Mouse (Mus musculus) spleen, adult 2 months (tissue): ENCODE measurements around the gene Zfp664. TPM values are rescaled to one million over a fixed set of nuclear protein-coding genes. Genes with fewer than 3 reads are reported as not detected.

Experiments
- DNase-seq, 2 experiments: peaks; one replicate each; pipeline versions ENCODE4 v3.0.0 to v3.0.0-alpha.2; 2012 to 2021; ENCODE audit warnings: low spot score in 2 of 2, low read depth in 1 of 2
- H3K27ac ChIP-seq: fragments of 200-500 bp; 2 replicates; pipeline ENCODE4 v1.5.1; 2012; ENCODE audit warnings: low read length, inconsistent platforms; ENCODE audit not compliant: insufficient read depth
- H3K27me3 ChIP-seq: fragments of 200-500 bp; 2 replicates; pipeline ENCODE4 v1.6.1; 2012; ENCODE audit warnings: mild to moderate bottlenecking, moderate library complexity, low read length, inconsistent platforms; ENCODE audit not compliant: control insufficient read depth, insufficient read depth
- H3K36me3 ChIP-seq: fragments of 200-500 bp; 2 replicates; pipeline ENCODE4 v1.6.1; 2012; ENCODE audit warnings: mild to moderate bottlenecking, low read length, inconsistent platforms; ENCODE audit not compliant: control insufficient read depth, insufficient read depth
- H3K4me1 ChIP-seq: fragments of 200-500 bp; 2 replicates; pipeline ENCODE4 v1.6.1; 2011; ENCODE audit warnings: inconsistent platforms; ENCODE audit not compliant: control insufficient read depth, insufficient read depth, insufficient read length
- H3K4me3 ChIP-seq: fragments of 200-500 bp; 2 replicates; pipeline ENCODE4 v1.5.1; 2011; ENCODE audit warnings: mild to moderate bottlenecking, inconsistent platforms; ENCODE audit not compliant: insufficient read depth, insufficient read length; ENCODE audit errors: extremely low read depth
- CTCF ChIP-seq: fragments of 200-500 bp; IDR thresholded peaks from 2 replicates; pipeline ENCODE4 v1.5.1; 2011; ENCODE audit warnings: mild to moderate bottlenecking, inconsistent platforms; ENCODE audit not compliant: insufficient read depth, insufficient read length, insufficient replicate concordance; ENCODE audit errors: extremely low read depth
- POLR2A ChIP-seq: fragments of 200-500 bp; IDR thresholded peaks from 2 replicates; pipeline ENCODE4 v1.6.1; 2011; ENCODE audit warnings: low read depth, low read length, inconsistent platforms
- WGBS: fragments of 180-500 bp; shearing (Covaris S2); methylation state at CpG from one replicate; pipeline ENCODE4 v1.1.7; 2018; 5-methylcytosine and 5-hydroxymethylcytosine counted together
- polyA plus RNA-seq: library from polyadenylated mRNA; depleted of rRNA; stranded (reverse); fragments of >200 nt; gene quantifications from 2 replicates; pipeline ENCODE4 v1.2.3, GENCODE M21; 2012

Zfp664 gene
- polyA plus RNA-seq, 1 experiment: 7.9 TPM

- H3K4me1 ChIP-seq: no peaks in the 10 kb centered on the region
- no peak overlapping the region for H3K4me3 ChIP-seq
- no peak for TF ChIP-seq POLR2A
- no peak for TF ChIP-seq CTCF
- H3K27ac ChIP-seq: no peak overlapping the region
- no peaks in the 10 kb centered on the region for H3K27me3 ChIP-seq
- H3K36me3 ChIP-seq: no peaks in the 10 kb centered on the region
- no peak for DNase-seq
- WGBS: 91% methylated on average over 10 of the region's 10 CpGs
These were observed 26.4 kb upstream of the Zfp664 start for GRCm38 (mm10) chr5:124836075-124836474.

GRCm38 (mm10) chr5:124836621-124837020, 25.9 kb upstream of the Zfp664 start:
- no peak for DNase-seq
- Histone ChIP-seq H3K27me3 (no peaks in the 10 kb centered on the region), H3K4me3 (no peak overlapping the region), H3K27ac (no peak overlapping the region), H3K4me1 (no peaks in the 10 kb centered on the region), H3K36me3 (no peaks in the 10 kb centered on the region)
- 39% methylated on average over 4 of the region's 4 CpGs for WGBS
- TF ChIP-seq POLR2A (no peak), CTCF (no peak)

- Histone ChIP-seq H3K4me3 (no peak overlapping the region), H3K4me1 (no peaks in the 10 kb centered on the region), H3K36me3 (no peaks in the 10 kb centered on the region), H3K27me3 (no peaks in the 10 kb centered on the region), H3K27ac (no peak overlapping the region)
- no peak for DNase-seq
- 80% methylated on average over 7 of the region's 7 CpGs for WGBS
- no peak for TF ChIP-seq POLR2A
- no peak for TF ChIP-seq CTCF
These were observed 22.3 kb upstream of the Zfp664 start for GRCm38 (mm10) chr5:124840202-124840601.

GRCm38 (mm10) chr5:124840669-124841068, 21.8 kb upstream of the Zfp664 start:
- no peaks in the 10 kb centered on the region for H3K27me3 ChIP-seq
- no peak for TF ChIP-seq POLR2A
- no peak for TF ChIP-seq CTCF
- 91% methylated on average over 2 of the region's 2 CpGs for WGBS
- no peak for DNase-seq
- H3K4me3 ChIP-seq: no peak overlapping the region
- no peak overlapping the region for H3K27ac ChIP-seq
- no peaks in the 10 kb centered on the region for H3K36me3 ChIP-seq
- H3K4me1 ChIP-seq: no peaks in the 10 kb centered on the region

- no peak overlapping the region for H3K4me3 ChIP-seq
- H3K36me3 ChIP-seq: no peaks in the 10 kb centered on the region
- no peaks in the 10 kb centered on the region for H3K27me3 ChIP-seq
- DNase-seq: no peak
- H3K27ac ChIP-seq: no peak overlapping the region
- no peaks in the 10 kb centered on the region for H3K4me1 ChIP-seq
- TF ChIP-seq POLR2A (no peak), CTCF (no peak)
- WGBS: 81% methylated on average over 8 of the region's 8 CpGs
These were observed 19.1 kb upstream of the Zfp664 start for GRCm38 (mm10) chr5:124843386-124843785.

- no peak overlapping the region for H3K4me3 ChIP-seq
- H3K4me1 ChIP-seq: no peaks in the 10 kb centered on the region
- 46% methylated on average over 4 of the region's 4 CpGs for WGBS
These were observed 17.6 kb upstream of the Zfp664 start for GRCm38 (mm10) chr5:124844929-124845328.

GRCm38 (mm10) chr5:124847014-124847413, 15.5 kb upstream of the Zfp664 start:
- WGBS: 96% methylated on average over 1 of the region's 1 CpGs
- H3K4me1 ChIP-seq: no peaks in the 10 kb centered on the region

More at GRCm38 (mm10) chr5:124844929-124845328, 17.6 kb upstream of the Zfp664 start:
- H3K36me3 ChIP-seq: no peaks in the 10 kb centered on the region
- DNase-seq: no peak
- H3K27me3 ChIP-seq: no peaks in the 10 kb centered on the region
- TF ChIP-seq CTCF (no peak), POLR2A (no peak)
- H3K27ac ChIP-seq: no peak overlapping the region

More at GRCm38 (mm10) chr5:124847014-124847413, 15.5 kb upstream of the Zfp664 start:
- Histone ChIP-seq H3K36me3 (no peaks in the 10 kb centered on the region), H3K27me3 (no peaks in the 10 kb centered on the region), H3K4me3 (no peak overlapping the region), H3K27ac (no peak overlapping the region)
- no peak for TF ChIP-seq CTCF
- TF ChIP-seq POLR2A: no peak
- no peak for DNase-seq
